Mouse (Mus musculus) hindlimb bud, embryonic 11.5 days (tissue): ENCODE measurements around the gene Mtcl1.

Experiments
- DNase-seq: peaks from one replicate; pipeline ENCODE4 v3.0.0-alpha.2; 2012; ENCODE audit warnings: low read depth, low spot score; ENCODE audit errors: extremely low spot score

The Mtcl1 gene

GRCm38 (mm10) chr17:66365293-66365642 lies 84.3 kb downstream of the Mtcl1 start:
- DNase-seq: no peak

GRCm38 (mm10) chr17:66364525-66365292 lies 84.8 kb downstream of the Mtcl1 start:
- DNase-seq: no peak

- no peak for DNase-seq
Measured at GRCm38 (mm10) chr17:66363852-66364524, 85.6 kb downstream of the Mtcl1 start.

- no peak for DNase-seq
Measured at GRCm38 (mm10) chr17:66362287-66363016, 87.1 kb downstream of the Mtcl1 start.

GRCm38 (mm10) chr17:66358026-66358978 lies 91.2 kb downstream of the Mtcl1 start:
- DNase-seq: no peak

GRCm38 (mm10) chr17:66357171-66358025 lies 92.2 kb downstream of the Mtcl1 start:
- DNase-seq: no peak

GRCm38 (mm10) chr17:66353907-66354306 lies 95.6 kb downstream of the Mtcl1 start:
- no peak for DNase-seq

GRCm38 (mm10) chr17:66352847-66353643 lies 96.5 kb downstream of the Mtcl1 start:
- DNase-seq: no peak

GRCm38 (mm10) chr17:66352219-66352618 lies 97.3 kb downstream of the Mtcl1 start:
- no peak for DNase-seq

- no peak for DNase-seq
Measured at GRCm38 (mm10) chr17:66350689-66351088, 98.9 kb downstream of the Mtcl1 start.

GRCm38 (mm10) chr17:66350127-66350526 lies 99.4 kb downstream of the Mtcl1 start:
- DNase-seq: no peak

- no peak for DNase-seq
Measured at GRCm38 (mm10) chr17:66346378-66346777, 103.2 kb downstream of the Mtcl1 start.

- DNase-seq: no peak
Measured at GRCm38 (mm10) chr17:66345680-66346079, 103.9 kb downstream of the Mtcl1 start.

GRCm38 (mm10) chr17:66342932-66343331 lies 106.6 kb downstream of the Mtcl1 start:
- DNase-seq: no peak

- no peak for DNase-seq
Measured at GRCm38 (mm10) chr17:66341670-66342069, 107.9 kb downstream of the Mtcl1 start.

GRCm38 (mm10) chr17:66340798-66341197 lies 108.8 kb downstream of the Mtcl1 start:
- DNase-seq: no peak

GRCm38 (mm10) chr17:66337929-66338328 lies 111.6 kb downstream of the Mtcl1 start:
- no peak for DNase-seq

- no peak for DNase-seq
Measured at GRCm38 (mm10) chr17:66335568-66335967, 114.0 kb downstream of the Mtcl1 start.

GRCm38 (mm10) chr17:66334894-66335293 lies 114.7 kb downstream of the Mtcl1 start:
- no peak for DNase-seq
